In genomic region chr13:34136605-34137004, GRCm38 (mm10) we compare ENCODE assay signal across 10 mouse cellular contexts. TPM values are rescaled to one million over a fixed set of nuclear protein-coding genes. Genes with fewer than 3 reads are reported as not detected.
DNase-seq lines count a peak whose midpoint lies in the region; ATAC-seq lines count a peak whose summit lies in the region.
"Had no signal": no experiment of that assay in that cellular context is flagged by ENCODE, and none has a peak within 500 bp of the region (broad histone marks: within the 10 kb centered on the region; RNA-seq: fewer than 3 reads in every experiment).

No protein-coding gene starts in this region.

- whole genome bisulfite sequencing in hindbrain, embryonic 15.5 days, result 27% methylated on average over 7 of the region's 7 CpGs
- WGBS in midbrain, embryonic 11.5 days, result 74% methylated on average over 7 of the region's 7 CpGs

- no peaks in the 10 kb centered on the region for H3K9me3 ChIP-seq in hindbrain, embryonic 15.5 days
- H3K9me3 ChIP-seq in midbrain, embryonic 11.5 days (ENCODE audit: control insufficient read depth, low read length), result no peaks in the 10 kb centered on the region
- H3K9me3 ChIP-seq: heart, embryonic 15.5 days; liver, embryonic 15.5 days had no signal

- peak overlapping the region; percentile 99 for H3K27ac ChIP-seq in hindbrain, embryonic 15.5 days (replicated peaks)
- peak overlapping the region; percentile 20; the same call in 1 of the 2 replicates for H3K27ac ChIP-seq in midbrain, embryonic 11.5 days (ENCODE audit: low read depth, low read length)
- H3K27ac ChIP-seq: heart, embryonic 15.5 days; liver, embryonic 15.5 days had no signal

- H3K27me3 ChIP-seq in hindbrain, embryonic 15.5 days, result no peaks in the 10 kb centered on the region
- H3K27me3 ChIP-seq in midbrain, embryonic 11.5 days (ENCODE audit: control insufficient read depth, insufficient read depth, low read length), result no peaks in the 10 kb centered on the region
- H3K27me3 ChIP-seq: Patski had no signal

- peak; percentile 64 for DNase-seq in brain, embryonic 18.5 days (ENCODE audit: low read depth, low spot score)
- peak; percentile 66 to 72 for DNase-seq in cerebellum, postnatal 25 days
- no peak for DNase-seq in midbrain, embryonic 11.5 days (ENCODE audit: low spot score, missing footprints)
- no peak for DNase-seq in lung, postnatal 25 days (ENCODE audit: low spot score)

- H3K4me3 ChIP-seq in hindbrain, embryonic 15.5 days, result no peak overlapping the region
- H3K4me3 ChIP-seq in midbrain, embryonic 11.5 days (ENCODE audit: low read depth, low read length), result no peak overlapping the region
- H3K4me3 ChIP-seq: heart, embryonic 15.5 days; liver, embryonic 15.5 days had no signal

- ATAC-seq in hindbrain, embryonic 15.5 days (ENCODE audit: low FRiP score, low read depth), result 0 out of 2 replicates have a peak, but pooled peaks have one; percentile 7
- no peak for ATAC-seq in midbrain, embryonic 11.5 days (ENCODE audit: low FRiP score)
- ATAC-seq in erythroblast, adult 5-6 weeks (replicated peaks; ENCODE audit: low FRiP score, poor library complexity, severe bottlenecking), result no peak
- no peak for ATAC-seq in monocyte, adult 5-6 weeks (replicated peaks; ENCODE audit: insufficient number of reproducible peaks, low FRiP score, low TSS enrichment, poor library complexity, severe bottlenecking)
- ATAC-seq: Patski had no signal

- H3K4me1 ChIP-seq in hindbrain, embryonic 15.5 days (replicated peaks), result peaks cover 41% of the 10 kb centered on the region
- peaks cover 20% of the 10 kb centered on the region for H3K4me1 ChIP-seq in midbrain, embryonic 11.5 days (ENCODE audit: control insufficient read depth, insufficient read depth, low read length)

- no peak overlapping the region for H3K4me2 ChIP-seq in hindbrain, embryonic 15.5 days
- no peak overlapping the region for H3K4me2 ChIP-seq in midbrain, embryonic 11.5 days
- H3K4me2 ChIP-seq: heart, embryonic 15.5 days; liver, embryonic 15.5 days had no signal

- H3K36me3 ChIP-seq in hindbrain, embryonic 15.5 days, result no peaks in the 10 kb centered on the region
- no peaks in the 10 kb centered on the region for H3K36me3 ChIP-seq in midbrain, embryonic 11.5 days (ENCODE audit: control insufficient read depth, insufficient read depth, low read length)
- H3K36me3 ChIP-seq: heart, embryonic 15.5 days; liver, embryonic 15.5 days had no signal

- H3K9ac ChIP-seq in hindbrain, embryonic 15.5 days, result no peak overlapping the region
- H3K9ac ChIP-seq in midbrain, embryonic 11.5 days (ENCODE audit: low read length), result peak overlapping the region; percentile 22; the same call in 1 of the 2 replicates
- H3K9ac ChIP-seq: heart, embryonic 15.5 days; liver, embryonic 15.5 days had no signal

RNA-seq across cellular contexts. Expression of gene Tubb2b, which starts 6.3 kb away (rescaled TPM):
- 939 and 1,019 TPM in 2 replicates for polyA plus RNA-seq in hindbrain, embryonic 15.5 days (2015; fragmentation: Nextera tagmentation; extraction: Ambion mirVana)
- polyA plus RNA-seq in midbrain, embryonic 11.5 days (2014; fragmentation: Nextera tagmentation; extraction: Ambion mirVana), result 307 and 321 TPM in 2 replicates
- total RNA-seq in erythroblast, adult 5-6 weeks (2015; ENCODE audit: low replicate concordance), result not detected in 2 replicates
- total RNA-seq in erythroblast, adult 5-6 weeks (2017; ENCODE audit: low replicate concordance), result not detected in 2 replicates
- total RNA-seq in monocyte, adult 5-6 weeks (2017), result 5.1 to 7.5 TPM (median 5.7 TPM) in 3 replicates

RNA-seq across cellular contexts. Expression of gene Psmg4, which starts 26.2 kb away (rescaled TPM):
- polyA plus RNA-seq in hindbrain, embryonic 15.5 days (2015; fragmentation: Nextera tagmentation; extraction: Ambion mirVana), result 78.1 and 82.6 TPM in 2 replicates
- 115 and 120 TPM in 2 replicates for polyA plus RNA-seq in midbrain, embryonic 11.5 days (2014; fragmentation: Nextera tagmentation; extraction: Ambion mirVana)
- total RNA-seq in erythroblast, adult 5-6 weeks (2015; ENCODE audit: low replicate concordance), result 10.4 and 21.3 TPM in 2 replicates
- 14.7 and 14.8 TPM in 2 replicates for total RNA-seq in erythroblast, adult 5-6 weeks (2017; ENCODE audit: low replicate concordance)
- 59.4 to 101 TPM (median 76.2 TPM) in 3 replicates for total RNA-seq in monocyte, adult 5-6 weeks (2017)

RNA-seq across cellular contexts. Expression of gene Tubb2a, which starts 58.8 kb away (rescaled TPM):
- 3,041 and 3,094 TPM in 2 replicates for polyA plus RNA-seq in hindbrain, embryonic 15.5 days (2015; fragmentation: Nextera tagmentation; extraction: Ambion mirVana)
- 398 and 417 TPM in 2 replicates for polyA plus RNA-seq in midbrain, embryonic 11.5 days (2014; fragmentation: Nextera tagmentation; extraction: Ambion mirVana)
- 6.0 and 7.7 TPM in 2 replicates for total RNA-seq in erythroblast, adult 5-6 weeks (2015; ENCODE audit: low replicate concordance)
- total RNA-seq in erythroblast, adult 5-6 weeks (2017; ENCODE audit: low replicate concordance), result 8.9 and 9.5 TPM in 2 replicates
- 29.8 to 47.6 TPM (median 39.0 TPM) in 3 replicates for total RNA-seq in monocyte, adult 5-6 weeks (2017)

Comparison
In these comparisons a context has a peak if more than half of its experiments do, and no peak if none do; other contexts are left out.
1. DNase-seq: peak in brain, embryonic 18.5 days (single experiment) and cerebellum, postnatal 25 days (2 of 2); none in midbrain, embryonic 11.5 days (single experiment) and lung, postnatal 25 days (single experiment).